8 mouse cellular contexts compared by ENCODE assay signal in the genomic region with DNA sequence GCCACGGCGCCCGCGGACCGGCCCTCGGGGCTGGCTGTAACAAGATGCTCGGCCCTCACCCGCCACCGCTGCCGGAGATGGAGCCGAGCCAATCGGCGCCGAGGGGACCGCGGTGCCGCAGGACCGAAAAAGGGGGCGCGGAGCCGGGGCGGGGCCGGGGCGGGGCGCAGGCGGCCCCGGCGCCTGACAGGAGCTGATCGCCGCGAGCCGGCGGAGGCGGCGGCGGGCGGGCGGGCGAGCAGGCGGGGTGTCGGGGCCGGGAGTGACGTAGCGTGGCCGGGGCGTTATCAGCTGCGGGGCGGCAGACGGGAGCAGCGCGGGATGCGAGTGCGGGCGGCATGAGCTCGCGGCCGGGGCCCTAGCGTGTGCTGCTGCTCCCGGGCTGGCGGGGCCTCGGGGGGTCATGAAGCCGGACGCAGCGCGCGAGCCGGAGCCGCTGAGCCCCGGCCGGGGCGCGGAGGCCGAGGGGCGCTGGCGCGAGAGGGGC. TPM values are rescaled to one million over a fixed set of nuclear protein-coding genes. Genes with fewer than 3 reads are reported as not detected.
DNase-seq lines count a peak whose midpoint lies in the region.

A gene (plus strand): TSS at position 304 of the 487 bp plus-strand sequence.

- H3K4me3 ChIP-seq in hindbrain, embryonic 10.5 days = peak within 1 kb of the TSS; percentile 82

- H3K27me3 ChIP-seq in hindbrain, embryonic 10.5 days (ENCODE audit: insufficient read depth, poor library complexity, severe bottlenecking) = peaks cover 32% of the 10 kb centered on the region

- H3K27ac ChIP-seq in hindbrain, embryonic 10.5 days = peak within 1 kb of the TSS; percentile 92

- H3K9me3 ChIP-seq in hindbrain, embryonic 10.5 days = no peaks in the 10 kb centered on the region

- peak; percentile 79 for DNase-seq in NIH3T3 (ENCODE audit: low read depth)
- DNase-seq in cerebellum, adult 8-10 months = peak; percentile 74
- peak; percentile 37 to 71 for DNase-seq in frontal cortex, postnatal 10 days (ENCODE audit: low spot score in 2 of 2)
- DNase-seq in hindbrain, embryonic 10.5 days (ENCODE audit: low spot score) = peak; percentile 88
- DNase-seq in layer of hippocampus, postnatal 14 days (ENCODE audit: low spot score in 2 of 2) = peak; percentile 46 to 66
- DNase-seq in lung, postnatal 14 days = peak; percentile 65
- DNase-seq in retina, postnatal 7 days (ENCODE audit: low read depth, low spot score) = peak; percentile 47
- DNase-seq in urinary bladder, postnatal 36 days (ENCODE audit: low spot score in 2 of 2) = peak; percentile 50 to 72

- under 1% methylated on average over 75 of the region's 76 CpGs for WGBS in hindbrain, embryonic 10.5 days

- H3K4me1 ChIP-seq in hindbrain, embryonic 10.5 days (replicated peaks) = peaks cover 29% of the 10 kb centered on the region

- H3K36me3 ChIP-seq in hindbrain, embryonic 10.5 days = peaks cover 11% of the 10 kb centered on the region

RNA-seq across cellular contexts. Expression of the gene that starts here (rescaled TPM):
- 12.2 and 15.2 TPM in 2 replicates for polyA plus RNA-seq in hindbrain, embryonic 10.5 days (2016; fragmentation: Nextera tagmentation; extraction: Ambion mirVana)
- 10 to 100 TPM; 12.7 to 15.1 TPM for total RNA-seq in layer of hippocampus, postnatal 14 days (2021)

Comparison
In these comparisons a context has a peak if more than half of its experiments do, and no peak if none do; other contexts are left out.
1. Peak in every context shown above with its lines: DNase-seq, H3K4me3 ChIP-seq and H3K27ac ChIP-seq.